Mouse (Mus musculus) heart, postnatal 0 days (tissue): ENCODE measurements around the gene Cnpy1.

ENCODE experiments used
- CTCF ChIP-seq: IDR thresholded peaks from 2 replicates; pipeline ENCODE4 v1.5.1; 2016; ENCODE audit warnings: antibody characterized with exemption, control low read depth, low read depth
- EP300 ChIP-seq: IDR thresholded peaks from 2 replicates; pipeline ENCODE4 v1.6.1; 2016; ENCODE audit warnings: antibody characterized with exemption, low read depth

- TF ChIP-seq CTCF (no peak), EP300 (no peak)
Observed at GRCm38 (mm10) chr5:28265653-28266052, 20.0 kb upstream of the Cnpy1 start.
